8 mouse cellular contexts compared by ENCODE assay signal in genomic region chr12:76341080-76341479, GRCm38 (mm10). TPM values are rescaled to one million over a fixed set of nuclear protein-coding genes. Genes with fewer than 3 reads are reported as not detected.
DNase-seq lines count a peak whose midpoint lies in the region; ATAC-seq and TF ChIP-seq lines count a peak whose summit lies in the region.
"Had no signal": no experiment of that assay in that cellular context is flagged by ENCODE, and none has a peak within 500 bp of the region (broad histone marks: within the 10 kb centered on the region; RNA-seq: fewer than 3 reads in every experiment).

No protein-coding gene starts in this region.

- ATAC-seq in midbrain, embryonic 13.5 days = peak; percentile 58; the same call in 1 of the 2 replicates
- ATAC-seq in midbrain, embryonic 15.5 days (replicated peaks) = no peak

- intact Hi-C loops in left cerebral cortex, adult 2 months (cut with DNase I) = loop anchor here (2.0 to 5.0 kb wide), 4 partner anchors 48 to 554 kb away; no protein-coding TSS in a partner anchor

- H3K27me3 ChIP-seq in midbrain, embryonic 13.5 days = no peaks in the 10 kb centered on the region
- H3K27me3 ChIP-seq in midbrain, embryonic 15.5 days (replicated peaks) = no peaks in the 10 kb centered on the region
- H3K27me3 ChIP-seq in cerebellum, adult 2 months (ENCODE audit: control insufficient read depth, insufficient read depth, low read length) = no peaks in the 10 kb centered on the region

- no peak overlapping the region for H3K4me3 ChIP-seq in midbrain, embryonic 13.5 days (replicated peaks)
- H3K4me3 ChIP-seq in midbrain, embryonic 15.5 days = no peak overlapping the region
- no peak overlapping the region for H3K4me3 ChIP-seq in cerebellum, adult 2 months (replicated peaks; ENCODE audit: insufficient read depth, low read depth, low read length)
- no peak overlapping the region for H3K4me3 ChIP-seq in left cerebral cortex, adult 2 months

- 6% methylated on average over 4 of the region's 4 CpGs for WGBS in midbrain, embryonic 13.5 days
- WGBS in midbrain, embryonic 15.5 days = 7% methylated on average over 4 of the region's 4 CpGs
- WGBS in cerebellum, adult 2 months = 4% methylated on average over 4 of the region's 4 CpGs

- peaks cover 10% of the 10 kb centered on the region for H3K36me3 ChIP-seq in midbrain, embryonic 13.5 days
- 0 out of 2 replicates have a peak, but pooled peaks cover 5% of the 10 kb centered on the region for H3K36me3 ChIP-seq in midbrain, embryonic 15.5 days (replicated peaks)

- H3K4me2 ChIP-seq in midbrain, embryonic 13.5 days (replicated peaks) = no peak overlapping the region
- no peak overlapping the region for H3K4me2 ChIP-seq in midbrain, embryonic 15.5 days

- H3K9me3 ChIP-seq in midbrain, embryonic 13.5 days = no peaks in the 10 kb centered on the region
- no peaks in the 10 kb centered on the region for H3K9me3 ChIP-seq in midbrain, embryonic 15.5 days

- H3K4me1 ChIP-seq in midbrain, embryonic 13.5 days (replicated peaks) = no peaks in the 10 kb centered on the region
- H3K4me1 ChIP-seq in midbrain, embryonic 15.5 days = no peaks in the 10 kb centered on the region
- H3K4me1 ChIP-seq in cerebellum, adult 2 months (ENCODE audit: control insufficient read depth, insufficient read depth, low read length) = no peaks in the 10 kb centered on the region

- no peak for TF ChIP-seq POLR2A in cerebellum, adult 2 months (IDR thresholded peaks at IDR 0.05; ENCODE audit: borderline replicate concordance, insufficient read depth, low read length)

- peak; percentile 42 for DNase-seq in Muller cell, postnatal 12 days (ENCODE audit: inconsistent ontology term)
- peak; percentile 50 to 54 for DNase-seq in cerebellum, adult 2 months
- DNase-seq in gastrocnemius, postnatal 10 days = peak; percentile 54
- DNase-seq in left cerebral cortex, adult 2 months (ENCODE audit: extremely low spot score in 1 of 2, low spot score in 2 of 2) = peak; percentile 53 to 55
- DNase-seq in retina, adult 2 months (ENCODE audit: low read depth, low spot score) = peak; percentile 44

- no peak overlapping the region for H3K27ac ChIP-seq in midbrain, embryonic 13.5 days
- no peak overlapping the region for H3K27ac ChIP-seq in midbrain, embryonic 15.5 days
- H3K27ac ChIP-seq in cerebellum, adult 2 months (ENCODE audit: insufficient read depth, low read length) = no peak overlapping the region
- H3K27ac ChIP-seq in left cerebral cortex, adult 2 months = no peak overlapping the region
- H3K27ac ChIP-seq: macrophage had no signal

- H3K9ac ChIP-seq in midbrain, embryonic 13.5 days (replicated peaks) = no peak overlapping the region
- H3K9ac ChIP-seq in midbrain, embryonic 15.5 days = no peak overlapping the region

- TF ChIP-seq CTCF in cerebellum, adult 2 months (IDR thresholded peaks at IDR 0.05; ENCODE audit: borderline replicate concordance, insufficient read depth, low read depth, low read length) = peak; percentile 47; the same call in 1 of the 2 replicates
- TF ChIP-seq CTCF in left cerebral cortex, adult 2 months (IDR thresholded peaks at IDR 0.05) = peak; percentile 82

RNA-seq across cellular contexts. Expression of gene Akap5, which starts 16.4 kb away (rescaled TPM):
- 6.5 and 6.9 TPM in 2 replicates for polyA plus RNA-seq in midbrain, embryonic 13.5 days (2015; fragmentation: Nextera tagmentation; extraction: Ambion mirVana)
- polyA plus RNA-seq in midbrain, embryonic 15.5 days (2015; fragmentation: Nextera tagmentation; extraction: Ambion mirVana) = 9.8 and 10.3 TPM in 2 replicates
- polyA plus RNA-seq in cerebellum, adult 2 months (2012; rRNA removed) = 3.8 and 4.4 TPM in 2 replicates
- 1 to 10 TPM; 1.8 to 2.1 TPM for total RNA-seq in gastrocnemius, postnatal 10 days (2021)
- 10 to 100 TPM; 85.4 to 93.5 TPM for total RNA-seq in left cerebral cortex, adult 2 months (2021)

RNA-seq across cellular contexts. Expression of gene Zbtb25, which starts 28.3 kb away (rescaled TPM):
- polyA plus RNA-seq in midbrain, embryonic 13.5 days (2015; fragmentation: Nextera tagmentation; extraction: Ambion mirVana) = 15.9 and 16.5 TPM in 2 replicates
- 14.6 and 15.1 TPM in 2 replicates for polyA plus RNA-seq in midbrain, embryonic 15.5 days (2015; fragmentation: Nextera tagmentation; extraction: Ambion mirVana)
- polyA plus RNA-seq in cerebellum, adult 2 months (2012; rRNA removed) = 16.7 and 18.8 TPM in 2 replicates
- 10 to 100 TPM; 10.6 to 11.0 TPM for total RNA-seq in gastrocnemius, postnatal 10 days (2021)
- 10 to 100 TPM; 17.6 to 19.9 TPM for total RNA-seq in left cerebral cortex, adult 2 months (2021)

RNA-seq across cellular contexts. Expression of gene Zbtb1, which starts 29.0 kb away (rescaled TPM):
- 4.1 and 4.7 TPM in 2 replicates for polyA plus RNA-seq in midbrain, embryonic 13.5 days (2015; fragmentation: Nextera tagmentation; extraction: Ambion mirVana)
- 3.4 and 3.5 TPM in 2 replicates for polyA plus RNA-seq in midbrain, embryonic 15.5 days (2015; fragmentation: Nextera tagmentation; extraction: Ambion mirVana)
- 3.2 and 3.3 TPM in 2 replicates for polyA plus RNA-seq in cerebellum, adult 2 months (2012; rRNA removed)
- 1 to 10 TPM; 5.1 to 7.0 TPM for total RNA-seq in gastrocnemius, postnatal 10 days (2021)
- total RNA-seq in left cerebral cortex, adult 2 months (2021) = 1 to 10 TPM; 6.8 to 7.1 TPM
